Mouse (Mus musculus): ENCODE results near the gene Xlr5a.

GRCm38 (mm10) chrX:73312522-73312921 is 19.7 kb upstream of the Xlr5a start:
- TF ChIP-seq CTCF (IDR thresholded peaks at IDR 0.05; ENCODE audit: low read depth) (peak; percentile 65), EP300 (IDR thresholded peaks at IDR 0.05; ENCODE audit: low read depth) (no peak)
